9 mouse cellular contexts compared by ENCODE assay signal in the genomic region with DNA sequence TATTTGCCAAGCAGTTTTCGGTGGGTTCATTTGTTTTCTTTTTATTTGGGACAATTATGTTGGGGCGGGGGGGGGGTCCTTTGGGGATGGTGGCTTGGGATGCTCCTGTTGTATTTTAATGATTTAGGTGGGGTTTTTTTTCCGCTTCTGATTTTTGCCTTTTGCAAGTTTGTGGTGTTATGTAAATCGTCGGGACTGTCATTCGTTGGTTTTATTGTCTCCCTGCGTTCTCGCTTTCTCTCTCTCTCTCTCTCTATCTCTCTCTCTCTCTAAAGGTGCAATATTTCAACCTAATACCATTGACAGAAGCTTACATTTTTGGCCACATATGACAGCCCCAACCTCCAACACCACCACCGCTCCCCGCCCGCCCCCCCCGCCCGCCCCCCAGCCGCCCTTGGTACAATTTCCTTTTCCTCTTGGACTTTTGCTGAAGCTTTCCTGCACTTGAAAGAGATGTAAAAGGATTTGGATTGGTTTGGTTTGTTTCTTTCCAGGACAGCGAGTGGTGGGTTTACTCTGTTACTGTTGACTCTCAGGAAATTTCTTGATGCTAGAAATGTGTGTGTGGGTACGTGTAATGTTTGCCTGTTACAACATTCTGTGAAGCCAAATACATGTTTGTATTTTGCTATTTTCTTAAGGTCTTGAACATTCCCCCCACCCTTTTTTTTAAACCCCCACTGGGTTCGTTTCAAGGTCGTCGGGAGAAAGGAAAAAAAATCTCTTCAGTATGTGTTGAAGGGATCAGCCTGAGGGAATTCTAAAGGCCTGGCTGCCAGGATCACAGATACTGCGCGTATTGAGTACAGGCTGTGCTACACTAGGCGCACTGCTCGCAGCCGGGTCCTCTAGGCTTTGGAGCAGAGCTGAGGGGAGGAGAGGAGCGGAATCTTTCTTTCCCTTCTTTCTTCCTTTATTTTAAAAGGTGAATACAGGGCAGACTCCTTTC. TPM values are rescaled to one million over a fixed set of nuclear protein-coding genes. Genes with fewer than 3 reads are reported as not detected.
DNase-seq lines count a peak whose midpoint lies in the region; ATAC-seq and TF ChIP-seq lines count a peak whose summit lies in the region.
"Had no signal": no experiment of that assay in that cellular context is flagged by ENCODE, and none has a peak within 500 bp of the region (broad histone marks: within the 10 kb centered on the region; RNA-seq: fewer than 3 reads in every experiment).

No protein-coding gene starts in this region.

- peak overlapping the region; percentile 97 for H3K4me2 ChIP-seq in embryonic facial prominence, embryonic 11.5 days (ENCODE audit: low read depth, low read length)
- peak overlapping the region; percentile 86 for H3K4me2 ChIP-seq in neural tube, embryonic 13.5 days

- H3K36me3 ChIP-seq in E14TG2a.4 (ENCODE audit: insufficient read depth, low read length): no peaks in the 10 kb centered on the region
- no peaks in the 10 kb centered on the region for H3K36me3 ChIP-seq in embryonic facial prominence, embryonic 11.5 days (replicated peaks; ENCODE audit: control insufficient read depth, insufficient read depth, low read depth, low read length)
- no peaks in the 10 kb centered on the region for H3K36me3 ChIP-seq in limb, embryonic 10.5 days
- no peaks in the 10 kb centered on the region for H3K36me3 ChIP-seq in neural tube, embryonic 13.5 days

- H3K4me1 ChIP-seq in E14TG2a.4 (replicated peaks; ENCODE audit: low read depth, low read length): peaks cover 41% of the 10 kb centered on the region
- peaks cover 2% of the 10 kb centered on the region; the same call in 1 of the 2 replicates for H3K4me1 ChIP-seq in embryonic facial prominence, embryonic 11.5 days (ENCODE audit: control insufficient read depth, insufficient read depth, low read length)
- peaks cover 42% of the 10 kb centered on the region for H3K4me1 ChIP-seq in limb, embryonic 10.5 days
- peaks cover 42% of the 10 kb centered on the region for H3K4me1 ChIP-seq in neural tube, embryonic 13.5 days (replicated peaks)

- no peak for TF ChIP-seq CTCF in E14TG2a.4 (conservative IDR thresholded peaks at IDR 0.05; ENCODE audit: low read length)

- H3K4me3 ChIP-seq in E14TG2a.4 (replicated peaks; ENCODE audit: low read length): peak overlapping the region; percentile 83
- peak overlapping the region; percentile 61 for H3K4me3 ChIP-seq in embryonic facial prominence, embryonic 11.5 days (ENCODE audit: low read depth, low read length)
- peak overlapping the region; percentile 64 for H3K4me3 ChIP-seq in limb, embryonic 10.5 days
- H3K4me3 ChIP-seq in neural tube, embryonic 13.5 days: peak overlapping the region; percentile 58

- no peak; the same call in 1 of the 2 replicates for ATAC-seq in cerebellum, adult (ENCODE audit: insufficient number of reproducible peaks, low FRiP score, low TSS enrichment)
- ATAC-seq in embryonic facial prominence, embryonic 11.5 days (replicated peaks; ENCODE audit: insufficient number of reproducible peaks, low FRiP score, low TSS enrichment, low read depth): no peak
- ATAC-seq in neural tube, embryonic 13.5 days (ENCODE audit: low read depth): peak; percentile 55

- H3K9me3 ChIP-seq in E14TG2a.4 (ENCODE audit: low read length): no peaks in the 10 kb centered on the region
- H3K9me3 ChIP-seq in embryonic facial prominence, embryonic 11.5 days (replicated peaks; ENCODE audit: control insufficient read depth, low read length): no peaks in the 10 kb centered on the region
- H3K9me3 ChIP-seq in limb, embryonic 10.5 days (replicated peaks): no peaks in the 10 kb centered on the region
- no peaks in the 10 kb centered on the region for H3K9me3 ChIP-seq in neural tube, embryonic 13.5 days

- 2% methylated on average over 25 of the region's 25 CpGs for WGBS in embryonic facial prominence, embryonic 11.5 days
- 3% methylated on average over 25 of the region's 25 CpGs for WGBS in limb, embryonic 10.5 days
- 3% methylated on average over 25 of the region's 25 CpGs for WGBS in neural tube, embryonic 13.5 days

- DNase-seq in cerebellum, adult 11-12 months: peak; percentile 74
- DNase-seq in embryonic facial prominence, embryonic 11.5 days (ENCODE audit: low spot score): no peak
- DNase-seq in heart, postnatal 25 days (ENCODE audit: low spot score): peak; percentile 47
- DNase-seq in limb, embryonic 10.5 days (ENCODE audit: low spot score): peak; percentile 36
- DNase-seq in ovary, postnatal 14 days (ENCODE audit: low spot score): no peak

- H3K9ac ChIP-seq in embryonic facial prominence, embryonic 11.5 days (replicated peaks; ENCODE audit: low read length): peak overlapping the region; percentile 76
- H3K9ac ChIP-seq in neural tube, embryonic 13.5 days: peak overlapping the region; percentile 83

- H3K27me3 ChIP-seq in E14TG2a.4 (ENCODE audit: insufficient read depth, low read length): peaks cover 42% of the 10 kb centered on the region
- peaks cover 5% of the 10 kb centered on the region for H3K27me3 ChIP-seq in embryonic facial prominence, embryonic 11.5 days (ENCODE audit: control insufficient read depth, insufficient read depth, low read length)
- peaks cover 33% of the 10 kb centered on the region for H3K27me3 ChIP-seq in limb, embryonic 10.5 days (ENCODE audit: low read depth, poor library complexity, severe bottlenecking)
- peaks cover 25% of the 10 kb centered on the region for H3K27me3 ChIP-seq in neural tube, embryonic 13.5 days

- H3K27ac ChIP-seq in embryonic facial prominence, embryonic 11.5 days (replicated peaks; ENCODE audit: low read depth, low read length): peak overlapping the region; percentile 96; the same call in 1 of the 2 replicates
- peak overlapping the region; percentile 99 for H3K27ac ChIP-seq in limb, embryonic 10.5 days
- peak overlapping the region; percentile 99 for H3K27ac ChIP-seq in neural tube, embryonic 13.5 days (replicated peaks)

- intact Hi-C loops in heart, postnatal 25 days (cut with DNase I): loop anchor here (5.0 kb wide), 6 partner anchors 193 to 903 kb away; no protein-coding TSS in a partner anchor

RNA-seq across cellular contexts. Expression of gene Bcl6, which starts 0.8 kb away (rescaled TPM):
- polyA plus RNA-seq in embryonic facial prominence, embryonic 11.5 days (2014; fragmentation: Nextera tagmentation; extraction: Ambion mirVana): 0.25 and 0.56 TPM in 2 replicates
- 10 to 100 TPM; 12.0 to 17.6 TPM for total RNA-seq in heart, postnatal 25 days (2021)
- polyA plus RNA-seq in limb, embryonic 10.5 days (2016; fragmentation: Nextera tagmentation; extraction: Ambion mirVana): 0.08 and 0.10 TPM in 2 replicates
- 0.37 and 0.53 TPM in 2 replicates for polyA plus RNA-seq in neural tube, embryonic 13.5 days (2015; fragmentation: Nextera tagmentation; extraction: Ambion mirVana)

RNA-seq across cellular contexts. Expression of gene Gm37419, which starts 1.2 kb away (rescaled TPM):
- not detected in 2 replicates for polyA plus RNA-seq in embryonic facial prominence, embryonic 11.5 days (2014; fragmentation: Nextera tagmentation; extraction: Ambion mirVana)
- total RNA-seq in heart, postnatal 25 days (2021): not detected
- not detected in 2 replicates for polyA plus RNA-seq in limb, embryonic 10.5 days (2016; fragmentation: Nextera tagmentation; extraction: Ambion mirVana)
- polyA plus RNA-seq in neural tube, embryonic 13.5 days (2015; fragmentation: Nextera tagmentation; extraction: Ambion mirVana): not detected in 2 replicates
- total RNA-seq: left cerebral cortex, postnatal 25 days had no signal

RNA-seq across cellular contexts. Expression of gene Rtp2, which starts 57.3 kb away (rescaled TPM):
- not detected in 2 replicates for polyA plus RNA-seq in embryonic facial prominence, embryonic 11.5 days (2014; fragmentation: Nextera tagmentation; extraction: Ambion mirVana)
- not detected for total RNA-seq in heart, postnatal 25 days (2021)
- polyA plus RNA-seq in limb, embryonic 10.5 days (2016; fragmentation: Nextera tagmentation; extraction: Ambion mirVana): not detected in 2 replicates
- polyA plus RNA-seq in neural tube, embryonic 13.5 days (2015; fragmentation: Nextera tagmentation; extraction: Ambion mirVana): not detected in 2 replicates
- total RNA-seq: left cerebral cortex, postnatal 25 days had no signal

Comparison
In these comparisons a context has a peak if more than half of its experiments do, and no peak if none do; other contexts are left out.
1. DNase-seq: peak in cerebellum, adult 11-12 months (single experiment), heart, postnatal 25 days (single experiment) and limb, embryonic 10.5 days (single experiment); none in embryonic facial prominence, embryonic 11.5 days (single experiment) and ovary, postnatal 14 days (single experiment).
2. Peak in every context shown above with its lines, with median percentiles within 50 percentile points of each other: H3K4me3 ChIP-seq and H3K27ac ChIP-seq.